Mouse (Mus musculus): Measurements from ENCODE around the gene Sh3bgrl2. TPM values are rescaled to one million over a fixed set of nuclear protein-coding genes. Genes with fewer than 3 reads are reported as not detected.

The Sh3bgrl2 gene
- polyA plus RNA-seq, 1 experiment from 2014 or later = 22.2 TPM

- H3K4me3 ChIP-seq (ENCODE audit: low read depth, low read length) = no peak overlapping the region
- peaks cover 6% of the 10 kb centered on the region; the same call in 1 of the 2 replicates for H3K4me1 ChIP-seq (ENCODE audit: insufficient read depth)
- no peak overlapping the region for H3K27ac ChIP-seq (ENCODE audit: low read depth)
- H3K4me2 ChIP-seq (ENCODE audit: low read depth, low read length) = no peak overlapping the region
- no peaks in the 10 kb centered on the region for H3K9me3 ChIP-seq (ENCODE audit: low read length)
- ATAC-seq = no peak
- peaks cover 4% of the 10 kb centered on the region; the same call in 1 of the 2 replicates for H3K27me3 ChIP-seq (ENCODE audit: insufficient read depth, low read length)
- TF ChIP-seq CTCF (IDR thresholded peaks at IDR 0.05; ENCODE audit: low read depth) = no peak
- no peak for TF ChIP-seq EP300 (IDR thresholded peaks at IDR 0.05; ENCODE audit: low read depth)
- no peaks in the 10 kb centered on the region for H3K36me3 ChIP-seq (replicated peaks; ENCODE audit: insufficient read depth, low read length)
- DNase-seq = no peak
- no peak overlapping the region for H3K9ac ChIP-seq (replicated peaks)
These were observed 2.9 kb upstream of the Sh3bgrl2 start for GRCm38 (mm10) chr9:83545240-83545639.

GRCm38 (mm10) chr9:83546316-83546715 is 1.8 kb upstream of the Sh3bgrl2 start:
- Histone ChIP-seq H3K27ac (ENCODE audit: low read depth) (peak overlapping the region; percentile 16; the same call in 1 of the 2 replicates), H3K4me2 (ENCODE audit: low read depth, low read length) (no peak overlapping the region), H3K4me3 (ENCODE audit: low read depth, low read length) (no peak overlapping the region), H3K9ac (replicated peaks) (no peak overlapping the region), H3K27me3 (ENCODE audit: insufficient read depth, low read length) (peaks cover 4% of the 10 kb centered on the region; the same call in 1 of the 2 replicates), H3K36me3 (replicated peaks; ENCODE audit: insufficient read depth, low read length) (no peaks in the 10 kb centered on the region), H3K4me1 (ENCODE audit: insufficient read depth) (peaks cover 4% of the 10 kb centered on the region; the same call in 1 of the 2 replicates), H3K9me3 (ENCODE audit: low read length) (no peaks in the 10 kb centered on the region)
- WGBS (ENCODE audit: insufficient replicate concordance) = 49% methylated on average over 7 of the region's 7 CpGs
- ATAC-seq (no peak), DNase-seq (no peak)
- TF ChIP-seq EP300 (IDR thresholded peaks at IDR 0.05; ENCODE audit: low read depth) = 0 out of 2 replicates have a peak, but pooled peaks have one; percentile 31
- TF ChIP-seq CTCF (IDR thresholded peaks at IDR 0.05; ENCODE audit: low read depth) = no peak

- no peaks in the 10 kb centered on the region for H3K9me3 ChIP-seq (ENCODE audit: low read length)
- DNase-seq (no peak), ATAC-seq (no peak)
- WGBS (ENCODE audit: insufficient replicate concordance) = 85% methylated on average over 7 of the region's 7 CpGs
- peaks cover 4% of the 10 kb centered on the region; the same call in 1 of the 2 replicates for H3K4me1 ChIP-seq (ENCODE audit: insufficient read depth)
- H3K27me3 ChIP-seq (ENCODE audit: insufficient read depth, low read length) = peaks cover 4% of the 10 kb centered on the region; the same call in 1 of the 2 replicates
- H3K27ac ChIP-seq (ENCODE audit: low read depth) = no peak overlapping the region
- TF ChIP-seq EP300 (IDR thresholded peaks at IDR 0.05; ENCODE audit: low read depth) = no peak
- TF ChIP-seq CTCF (IDR thresholded peaks at IDR 0.05; ENCODE audit: low read depth) = no peak
- no peak overlapping the region for H3K4me3 ChIP-seq (ENCODE audit: low read depth, low read length)
- H3K4me2 ChIP-seq (ENCODE audit: low read depth, low read length) = no peak overlapping the region
- H3K36me3 ChIP-seq (replicated peaks; ENCODE audit: insufficient read depth, low read length) = no peaks in the 10 kb centered on the region
- H3K9ac ChIP-seq (replicated peaks) = no peak overlapping the region
These were observed 898 bp upstream of the Sh3bgrl2 start for GRCm38 (mm10) chr9:83547229-83547628.

- Histone ChIP-seq H3K4me3 (ENCODE audit: low read depth, low read length) (no peak overlapping the region; the same call in 1 of the 2 replicates), H3K4me2 (ENCODE audit: low read depth, low read length) (peak overlapping the region; percentile 68; the same call in 1 of the 2 replicates), H3K9ac (replicated peaks) (no peak overlapping the region), H3K9me3 (ENCODE audit: low read length) (no peaks in the 10 kb centered on the region), H3K27me3 (ENCODE audit: insufficient read depth, low read length) (peaks cover 4% of the 10 kb centered on the region; the same call in 1 of the 2 replicates), H3K27ac (ENCODE audit: low read depth) (no peak overlapping the region), H3K36me3 (replicated peaks; ENCODE audit: insufficient read depth, low read length) (no peaks in the 10 kb centered on the region), H3K4me1 (ENCODE audit: insufficient read depth) (peaks cover 4% of the 10 kb centered on the region; the same call in 1 of the 2 replicates)
- no peak for TF ChIP-seq CTCF (IDR thresholded peaks at IDR 0.05; ENCODE audit: low read depth)
- no peak for TF ChIP-seq EP300 (IDR thresholded peaks at IDR 0.05; ENCODE audit: low read depth)
- WGBS (ENCODE audit: insufficient replicate concordance) = 68% methylated on average over 6 of the region's 6 CpGs
- no peak for DNase-seq
- no peak for ATAC-seq
These were observed 1.7 kb downstream of the Sh3bgrl2 start for GRCm38 (mm10) chr9:83549866-83550265.

GRCm38 (mm10) chr9:83551116-83551515 is 3.0 kb downstream of the Sh3bgrl2 start:
- DNase-seq = no peak
- H3K4me2 ChIP-seq (ENCODE audit: low read depth, low read length) = no peak overlapping the region
- no peaks in the 10 kb centered on the region for H3K9me3 ChIP-seq (ENCODE audit: low read length)
- no peak overlapping the region for H3K9ac ChIP-seq (replicated peaks)
- no peak overlapping the region for H3K27ac ChIP-seq (ENCODE audit: low read depth)
- peaks cover 4% of the 10 kb centered on the region; the same call in 1 of the 2 replicates for H3K4me1 ChIP-seq (ENCODE audit: insufficient read depth)
- no peak for ATAC-seq
- H3K27me3 ChIP-seq (ENCODE audit: insufficient read depth, low read length) = peaks cover 4% of the 10 kb centered on the region; the same call in 1 of the 2 replicates
- TF ChIP-seq CTCF (IDR thresholded peaks at IDR 0.05; ENCODE audit: low read depth) = no peak
- no peak for TF ChIP-seq EP300 (IDR thresholded peaks at IDR 0.05; ENCODE audit: low read depth)
- no peak overlapping the region for H3K4me3 ChIP-seq (ENCODE audit: low read depth, low read length)
- no peaks in the 10 kb centered on the region for H3K36me3 ChIP-seq (replicated peaks; ENCODE audit: insufficient read depth, low read length)
- WGBS (ENCODE audit: insufficient replicate concordance) = 77% methylated on average over 7 of the region's 7 CpGs

GRCm38 (mm10) chr9:83551632-83552031 is 3.5 kb downstream of the Sh3bgrl2 start:
- Histone ChIP-seq H3K27me3 (ENCODE audit: insufficient read depth, low read length) (peaks cover 4% of the 10 kb centered on the region; the same call in 1 of the 2 replicates), H3K27ac (ENCODE audit: low read depth) (no peak overlapping the region), H3K4me2 (ENCODE audit: low read depth, low read length) (no peak overlapping the region), H3K4me3 (ENCODE audit: low read depth, low read length) (no peak overlapping the region), H3K4me1 (ENCODE audit: insufficient read depth) (peaks cover 4% of the 10 kb centered on the region; the same call in 1 of the 2 replicates), H3K9ac (replicated peaks) (no peak overlapping the region), H3K9me3 (ENCODE audit: low read length) (no peaks in the 10 kb centered on the region), H3K36me3 (replicated peaks; ENCODE audit: insufficient read depth, low read length) (no peaks in the 10 kb centered on the region)
- ATAC-seq (no peak), DNase-seq (no peak)
- 63% methylated on average over 6 of the region's 6 CpGs for WGBS (ENCODE audit: insufficient replicate concordance)
- TF ChIP-seq EP300 (IDR thresholded peaks at IDR 0.05; ENCODE audit: low read depth) (no peak), CTCF (IDR thresholded peaks at IDR 0.05; ENCODE audit: low read depth) (no peak)
